Mouse (Mus musculus) small intestine, adult 10 weeks (tissue): ENCODE data around the gene Stn1. TPM values are rescaled to one million over a fixed set of nuclear protein-coding genes. Genes with fewer than 3 reads are reported as not detected.

Experiments used
- polyA plus RNA-seq: library from polyadenylated mRNA; stranded (reverse); fragments of 350-450 nt; fragmentation: Illumina TruSeq; extraction: RNeasy Lipid Tissue Mini Kit (QIAGEN cat#74804); gene quantifications from one replicate; pipeline ENCODE4 v1.2.3, GENCODE M21; 2014; ENCODE audit warnings: low replicate concordance

Stn1 gene
- polyA plus RNA-seq: 4.7 TPM

GRCm38 (mm10) chr19:47537300-47537792, at the start of gene Stn1:
TSS of gene Stn1 (minus strand) at chr19:47537507.

GRCm38 (mm10) chr19:47579225-47579787, 42.0 kb upstream of the Stn1 start, which contains the start of gene Slk:
TSS of gene Slk (plus strand) at chr19:47579678.

GRCm38 (mm10) chr19:47464304-47465241, 72.7 kb downstream of the Stn1 start, which contains the start of gene Sh3pxd2a:
TSS of gene Sh3pxd2a (minus strand) at chr19:47464401.

Other genes starting within 250 kb of the Stn1 start
- gene Sh3pxd2a, start 73.1 kb downstream of the Stn1 start, polyA plus RNA-seq: 3.2 TPM
- 93.6 TPM for gene Slk, start 42.2 kb upstream of the Stn1 start, polyA plus RNA-seq
- gene Col17a1, start 154.6 kb upstream of the Stn1 start, polyA plus RNA-seq: 0.07 TPM
- 164 TPM for gene Sfr1, start 194.2 kb upstream of the Stn1 start, polyA plus RNA-seq